Mouse (Mus musculus) thymus, adult 2 months (tissue): ENCODE measurements around the gene Hbq1b.

Experiments used
- CTCF ChIP-seq: fragments of 200-500 bp; IDR thresholded peaks from 2 replicates; pipeline ENCODE4 v1.5.1; 2012; ENCODE audit warnings: mild to moderate bottlenecking, control low read depth, low read length, moderate library complexity, borderline replicate concordance; ENCODE audit not compliant: control insufficient read depth, poor library complexity, insufficient read depth; ENCODE audit errors: extremely low read depth
- POLR2A ChIP-seq: fragments of 200-500 bp; IDR thresholded peaks from 2 replicates; pipeline ENCODE4 v1.6.1; 2012; ENCODE audit warnings: mild to moderate bottlenecking, low read length, control low read depth, moderate library complexity; ENCODE audit not compliant: control insufficient read depth, poor library complexity, insufficient read depth; ENCODE audit errors: extremely low read depth

DNA sequence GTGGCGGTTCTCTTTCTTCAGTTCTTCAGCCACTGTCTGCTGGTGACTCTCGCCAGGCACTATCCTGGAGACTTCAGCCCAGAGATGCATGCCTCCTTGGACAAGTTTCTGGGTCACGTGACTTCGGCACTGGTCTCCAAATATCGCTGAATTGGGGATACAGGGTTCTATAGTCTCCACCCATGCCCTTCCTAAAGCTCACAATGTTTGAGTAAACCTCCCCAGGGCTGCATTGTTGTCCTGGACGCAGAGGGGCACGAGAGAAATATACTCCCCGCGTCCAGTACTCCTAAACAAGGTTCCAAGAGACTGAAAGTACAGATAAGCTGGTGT, 694 bp downstream of the Hbq1b start:
- TF ChIP-seq CTCF (no peak), POLR2A (no peak)
